ENCODE assay signal across 8 mouse cellular contexts in the genomic region with DNA sequence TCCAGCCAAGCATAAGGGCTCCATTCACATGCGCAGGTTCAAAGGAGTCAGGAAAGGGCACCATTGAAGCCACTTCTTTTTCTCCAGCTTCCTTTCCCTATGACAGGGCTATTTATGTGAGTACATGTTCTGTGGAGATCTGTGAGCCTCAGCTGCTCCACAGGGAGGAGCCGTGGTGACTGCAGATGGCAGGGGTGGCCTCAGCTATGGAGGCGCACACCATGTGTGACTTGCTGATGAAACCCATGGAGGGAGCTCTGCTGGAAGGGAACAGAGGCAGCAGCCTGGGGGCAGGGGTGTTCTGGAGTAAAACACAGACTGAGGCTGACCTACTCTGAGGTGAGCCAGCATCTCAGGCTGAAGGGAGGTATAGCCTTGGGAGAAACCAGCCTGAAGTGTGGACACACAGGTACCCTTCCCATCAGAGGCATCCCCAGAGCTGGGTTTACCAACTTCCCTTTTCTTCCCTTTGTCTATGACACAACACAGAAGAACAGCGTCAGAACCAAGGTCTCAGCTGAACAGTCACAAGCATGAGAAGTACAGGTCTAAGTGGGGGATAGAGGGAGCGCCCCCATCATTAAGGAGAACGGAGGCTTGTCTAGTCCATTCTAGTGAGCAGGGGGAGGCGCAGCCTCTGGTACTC. TPM values are rescaled to one million over a fixed set of nuclear protein-coding genes. Genes with fewer than 3 reads are reported as not detected.
DNase-seq lines count a peak whose midpoint lies in the region; ATAC-seq and TF ChIP-seq lines count a peak whose summit lies in the region.

No protein-coding gene starts in this region.

- ATAC-seq in kidney, postnatal 0 days (replicated peaks; ENCODE audit: low FRiP score, low read depth), result no peak
- ATAC-seq in intestine, embryonic 15.5 days, result no peak

- H3K9me3 ChIP-seq in kidney, postnatal 0 days (replicated peaks; ENCODE audit: low read length), result no peaks in the 10 kb centered on the region
- H3K9me3 ChIP-seq in embryonic facial prominence, embryonic 10.5 days, result no peaks in the 10 kb centered on the region
- H3K9me3 ChIP-seq in intestine, embryonic 15.5 days, result no peaks in the 10 kb centered on the region
- no peaks in the 10 kb centered on the region for H3K9me3 ChIP-seq in midbrain, embryonic 10.5 days (replicated peaks)

- intact Hi-C loops in left cerebral cortex, postnatal 36 days (cut with DNase I), result loop anchor here (5.0 kb wide), 1 partner anchor 35 kb away; a partner anchor contains a TSS

- H3K4me3 ChIP-seq in kidney, postnatal 0 days (replicated peaks; ENCODE audit: low read depth, low read length), result no peak overlapping the region
- H3K4me3 ChIP-seq in embryonic facial prominence, embryonic 10.5 days, result no peak overlapping the region
- H3K4me3 ChIP-seq in intestine, embryonic 15.5 days (replicated peaks), result no peak overlapping the region
- 0 out of 2 replicates have a peak overlapping the region, but pooled peaks have one; percentile 3 for H3K4me3 ChIP-seq in midbrain, embryonic 10.5 days

- H3K4me2 ChIP-seq in kidney, postnatal 0 days (ENCODE audit: low read length), result no peak overlapping the region
- H3K4me2 ChIP-seq in intestine, embryonic 15.5 days (replicated peaks), result no peak overlapping the region

- peaks cover 43% of the 10 kb centered on the region for H3K4me1 ChIP-seq in kidney, postnatal 0 days (replicated peaks; ENCODE audit: insufficient read depth, low read length)
- peaks cover 83% of the 10 kb centered on the region for H3K4me1 ChIP-seq in embryonic facial prominence, embryonic 10.5 days
- H3K4me1 ChIP-seq in intestine, embryonic 15.5 days (replicated peaks), result peaks cover 63% of the 10 kb centered on the region
- H3K4me1 ChIP-seq in midbrain, embryonic 10.5 days, result peaks cover 71% of the 10 kb centered on the region

- 78% methylated on average over 7 of the region's 7 CpGs for WGBS in kidney, postnatal 0 days
- WGBS in embryonic facial prominence, embryonic 10.5 days, result 78% methylated on average over 7 of the region's 7 CpGs
- 80% methylated on average over 7 of the region's 7 CpGs for WGBS in intestine, embryonic 15.5 days
- WGBS in midbrain, embryonic 10.5 days, result 79% methylated on average over 7 of the region's 7 CpGs

- peak; percentile 22; the same call in 1 of the 2 replicates for TF ChIP-seq CTCF in kidney, postnatal 0 days (IDR thresholded peaks at IDR 0.05; ENCODE audit: low read depth)

- no peaks in the 10 kb centered on the region for H3K27me3 ChIP-seq in kidney, postnatal 0 days (ENCODE audit: insufficient read depth, low read length)
- no peaks in the 10 kb centered on the region for H3K27me3 ChIP-seq in embryonic facial prominence, embryonic 10.5 days (replicated peaks; ENCODE audit: low read depth, poor library complexity, severe bottlenecking)
- no peaks in the 10 kb centered on the region for H3K27me3 ChIP-seq in intestine, embryonic 15.5 days (replicated peaks)
- no peaks in the 10 kb centered on the region for H3K27me3 ChIP-seq in midbrain, embryonic 10.5 days (ENCODE audit: low read depth, poor library complexity, severe bottlenecking)

- peak overlapping the region; percentile 64; the same call in 1 of the 2 replicates for H3K27ac ChIP-seq in kidney, postnatal 0 days
- H3K27ac ChIP-seq in embryonic facial prominence, embryonic 10.5 days (replicated peaks), result peak overlapping the region; percentile 86
- H3K27ac ChIP-seq in intestine, embryonic 15.5 days, result peak overlapping the region; percentile 91
- H3K27ac ChIP-seq in midbrain, embryonic 10.5 days (replicated peaks), result peak overlapping the region; percentile 95

- no peak overlapping the region for H3K9ac ChIP-seq in kidney, postnatal 0 days (ENCODE audit: low read depth, low read length)
- no peak overlapping the region for H3K9ac ChIP-seq in intestine, embryonic 15.5 days

- no peak for DNase-seq in kidney, postnatal 0 days (ENCODE audit: low spot score)
- DNase-seq in kidney, postnatal 25 days, result no peak
- no peak for DNase-seq in embryonic facial prominence, embryonic 10.5 days (ENCODE audit: low spot score)
- no peak for DNase-seq in midbrain, embryonic 10.5 days (ENCODE audit: low spot score)
- DNase-seq in left cerebral cortex, postnatal 36 days (ENCODE audit: low spot score in 2 of 2), result no peak
- DNase-seq in ovary, postnatal 10 days (ENCODE audit: low spot score), result no peak
- DNase-seq in adipocyte (ENCODE audit: low spot score), result no peak

- 0 out of 2 replicates have a peak, but pooled peaks cover 5% of the 10 kb centered on the region for H3K36me3 ChIP-seq in kidney, postnatal 0 days (ENCODE audit: insufficient read depth, low read length)
- peaks cover 25% of the 10 kb centered on the region for H3K36me3 ChIP-seq in embryonic facial prominence, embryonic 10.5 days (replicated peaks)
- peaks cover 15% of the 10 kb centered on the region; the same call in 1 of the 2 replicates for H3K36me3 ChIP-seq in intestine, embryonic 15.5 days
- peaks cover 27% of the 10 kb centered on the region for H3K36me3 ChIP-seq in midbrain, embryonic 10.5 days

RNA-seq across cellular contexts. Expression of a gene that starts 36.5 kb away (rescaled TPM):
- 69.5 and 86.7 TPM in 2 replicates for polyA plus RNA-seq in kidney, postnatal 0 days (2015; fragmentation: Nextera tagmentation; extraction: Ambion mirVana)
- 178 and 198 TPM in 2 replicates for polyA plus RNA-seq in embryonic facial prominence, embryonic 10.5 days (2016; fragmentation: Nextera tagmentation; extraction: Ambion mirVana)
- polyA plus RNA-seq in intestine, embryonic 15.5 days (2015; fragmentation: Nextera tagmentation; extraction: Ambion mirVana), result 167 and 173 TPM in 2 replicates
- polyA plus RNA-seq in midbrain, embryonic 10.5 days (2016; fragmentation: Nextera tagmentation; extraction: Ambion mirVana), result 205 and 233 TPM in 2 replicates
- 10 to 100 TPM; 73.7 to 87.8 TPM for total RNA-seq in left cerebral cortex, postnatal 36 days (2021)

RNA-seq across cellular contexts. Expression of a gene that starts 39.6 kb away (rescaled TPM):
- polyA plus RNA-seq in kidney, postnatal 0 days (2015; fragmentation: Nextera tagmentation; extraction: Ambion mirVana), result 2.1 and 2.4 TPM in 2 replicates
- 0.58 and 0.83 TPM in 2 replicates for polyA plus RNA-seq in embryonic facial prominence, embryonic 10.5 days (2016; fragmentation: Nextera tagmentation; extraction: Ambion mirVana)
- 3.4 and 4.4 TPM in 2 replicates for polyA plus RNA-seq in intestine, embryonic 15.5 days (2015; fragmentation: Nextera tagmentation; extraction: Ambion mirVana)
- 0.77 and 1.5 TPM in 2 replicates for polyA plus RNA-seq in midbrain, embryonic 10.5 days (2016; fragmentation: Nextera tagmentation; extraction: Ambion mirVana)
- 10 to 100 TPM; 29.3 to 32.2 TPM for total RNA-seq in left cerebral cortex, postnatal 36 days (2021)
